Mouse (Mus musculus) liver, adult 2 months (tissue): ENCODE data around the gene Lmo1.

ENCODE experiments used
- CTCF ChIP-seq: fragments of 200-500 bp; IDR thresholded peaks from 2 replicates; pipeline ENCODE4 v1.5.1; 2011; ENCODE audit warnings: low read depth, low read length, control low read depth
- POLR2A ChIP-seq: fragments of 200-500 bp; IDR thresholded peaks from 2 replicates; pipeline ENCODE4 v1.6.1; 2011; ENCODE audit warnings: low read length, control low read depth; ENCODE audit not compliant: insufficient read depth; ENCODE audit errors: extremely low read depth

GRCm38 (mm10) chr7:109174337-109174948, 564 bp downstream of the Lmo1 start:
- TF ChIP-seq CTCF (no peak), POLR2A (no peak)
